Mouse (Mus musculus) limb, embryonic 15.5 days (tissue): ENCODE results near the gene Ptch2. TPM values are rescaled to one million over a fixed set of nuclear protein-coding genes. Genes with fewer than 3 reads are reported as not detected.
A peak's percentile ranks its signal among the peaks of the same experiment; 100 is the strongest.

Source experiments
- ATAC-seq: fragments of 200-750 bp; cut with Nextera tagmentation; 2 replicates; pipeline ENCODE4 v1.8.0; 2017; ENCODE audit warnings: low read depth, moderate TSS enrichment; ENCODE audit not compliant: insufficient number of reproducible peaks, low FRiP score, low TSS enrichment
- H3K27ac ChIP-seq: fragments of 300-500 bp; sonication (generic); 2 replicates; pipeline ENCODE4 v1.5.1; 2015; ENCODE audit warnings: moderate library complexity, mild to moderate bottlenecking, inconsistent platforms
- H3K27me3 ChIP-seq: fragments of 300-500 bp; sonication (generic); 2 replicates; pipeline ENCODE4 v1.6.1; 2015; ENCODE audit warnings: inconsistent platforms
- H3K36me3 ChIP-seq: fragments of 300-500 bp; sonication (generic); 2 replicates; pipeline ENCODE4 v1.6.1; 2015; ENCODE audit warnings: inconsistent platforms
- H3K4me1 ChIP-seq: fragments of 300-500 bp; sonication (generic); 2 replicates; pipeline ENCODE4 v1.6.1; 2015; ENCODE audit warnings: inconsistent platforms
- H3K4me2 ChIP-seq: fragments of 300-500 bp; sonication (generic); 2 replicates; pipeline ENCODE4 v1.6.1; 2015; ENCODE audit warnings: mild to moderate bottlenecking, inconsistent platforms
- H3K4me3 ChIP-seq: fragments of 300-500 bp; sonication (generic); 2 replicates; pipeline ENCODE4 v1.5.1; 2015; ENCODE audit warnings: mild to moderate bottlenecking, inconsistent platforms
- H3K9ac ChIP-seq: fragments of 300-500 bp; sonication (generic); 2 replicates; pipeline ENCODE4 v1.6.1; 2015; ENCODE audit warnings: inconsistent platforms
- H3K9me3 ChIP-seq: fragments of 300-500 bp; sonication (generic); 2 replicates; pipeline ENCODE4 v1.6.1; 2016; ENCODE audit warnings: inconsistent platforms
- WGBS: fragments of 180-500 bp; shearing (Covaris S2); methylation state at CpG from one replicate; pipeline ENCODE4 v1.1.7; 2015; 5-methylcytosine and 5-hydroxymethylcytosine counted together
- polyA plus RNA-seq: library from polyadenylated mRNA; unstranded; fragments of >200 nt; fragmentation: Nextera tagmentation; extraction: Ambion mirVana; gene quantifications from 2 replicates; pipeline ENCODE4 v1.2.1, GENCODE M21; 2015

The Ptch2 gene
- polyA plus RNA-seq, 1 experiment from 2014 or later: 13.7 TPM

- H3K9me3 ChIP-seq: no peaks in the 10 kb centered on the region
- ATAC-seq: no peak
- H3K9ac ChIP-seq: no peak overlapping the region
- 76% methylated on average over 7 of the region's 9 CpGs for WGBS
- peaks cover 45% of the 10 kb centered on the region for H3K4me1 ChIP-seq
- H3K4me2 ChIP-seq: no peak overlapping the region
- H3K36me3 ChIP-seq: peaks cover 8% of the 10 kb centered on the region
- H3K27me3 ChIP-seq: no peaks in the 10 kb centered on the region
- H3K4me3 ChIP-seq: no peak overlapping the region
- no peak overlapping the region for H3K27ac ChIP-seq
These were observed 27.8 kb downstream of the Ptch2 start for GRCm38 (mm10) chr4:117123546-117124217.

DNA sequence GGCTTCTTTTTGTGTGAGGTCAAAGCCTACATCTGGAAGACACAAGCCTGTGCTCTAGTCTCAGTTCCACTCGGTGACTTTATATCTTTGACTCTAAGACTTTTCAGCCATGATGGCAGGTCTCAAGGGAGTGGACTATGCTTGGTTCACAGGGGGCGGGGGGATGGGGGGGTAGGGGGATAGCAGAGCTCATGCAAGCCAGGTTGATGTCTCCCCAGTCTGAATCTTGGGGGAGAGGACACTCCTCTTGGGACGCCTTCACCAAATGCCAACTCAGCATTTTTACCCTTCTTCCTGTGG lies 28.3 kb downstream of the Ptch2 start:
- ATAC-seq: no peak
- no peaks in the 10 kb centered on the region for H3K27me3 ChIP-seq
- H3K4me1 ChIP-seq: peaks cover 45% of the 10 kb centered on the region
- H3K4me2 ChIP-seq: no peak overlapping the region
- H3K4me3 ChIP-seq: no peak overlapping the region
- H3K9ac ChIP-seq: no peak overlapping the region
- H3K36me3 ChIP-seq: peaks cover 13% of the 10 kb centered on the region
- WGBS: 88% methylated on average over 3 of the region's 3 CpGs
- H3K9me3 ChIP-seq: no peaks in the 10 kb centered on the region
- H3K27ac ChIP-seq: peak overlapping the region; percentile 92; the same call in 1 of the 2 replicates

DNA sequence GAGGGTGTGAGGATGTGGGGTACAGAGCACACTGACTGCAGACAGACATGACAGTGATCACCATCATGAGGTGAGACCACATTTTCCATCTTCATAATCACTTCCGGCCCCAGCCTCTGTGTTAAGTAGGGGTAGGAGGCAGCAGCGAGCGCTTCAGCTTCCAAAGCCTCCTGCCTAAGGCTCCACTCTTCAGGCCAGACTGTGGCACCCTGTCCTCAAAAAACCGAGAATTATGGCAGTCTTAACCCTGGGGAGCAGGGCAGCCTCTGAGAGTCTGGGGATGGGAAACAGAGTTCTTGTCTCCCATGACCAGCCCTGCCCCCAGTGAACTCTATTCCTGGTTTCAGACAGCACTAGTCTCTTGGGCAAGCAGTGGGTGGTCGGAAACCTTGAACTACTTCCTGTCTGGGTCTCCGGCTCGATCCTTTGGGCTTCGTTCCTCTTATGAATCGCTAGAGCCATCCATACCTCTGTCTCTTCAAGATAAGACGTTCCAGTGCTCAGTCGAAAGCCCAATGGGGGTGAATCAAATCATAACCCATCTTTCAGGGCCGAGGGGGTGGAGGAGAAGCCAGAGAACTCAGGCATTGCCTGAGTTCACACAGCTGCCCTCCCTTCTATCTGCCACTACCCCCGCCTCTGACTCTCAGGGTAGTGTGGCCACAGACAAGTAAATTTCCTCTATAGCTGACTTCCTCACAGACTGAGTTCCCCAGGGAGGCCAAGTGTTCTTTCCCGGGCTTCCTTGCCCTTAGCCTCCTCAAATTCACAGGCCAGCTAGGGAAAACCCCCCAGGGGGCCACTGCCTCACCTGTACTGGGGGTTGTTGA lies 28.9 kb downstream of the Ptch2 start:
- H3K4me3 ChIP-seq: peak overlapping the region; percentile 4; the same call in 1 of the 2 replicates
- no peak overlapping the region for H3K9ac ChIP-seq
- H3K36me3 ChIP-seq: peaks cover 16% of the 10 kb centered on the region
- H3K4me1 ChIP-seq: peaks cover 43% of the 10 kb centered on the region
- no peaks in the 10 kb centered on the region for H3K27me3 ChIP-seq
- H3K27ac ChIP-seq: peak overlapping the region; percentile 92
- no peak for ATAC-seq
- 57% methylated on average over 14 of the region's 14 CpGs for WGBS
- peak overlapping the region; percentile 22; the same call in 1 of the 2 replicates for H3K4me2 ChIP-seq
- no peaks in the 10 kb centered on the region for H3K9me3 ChIP-seq

DNA sequence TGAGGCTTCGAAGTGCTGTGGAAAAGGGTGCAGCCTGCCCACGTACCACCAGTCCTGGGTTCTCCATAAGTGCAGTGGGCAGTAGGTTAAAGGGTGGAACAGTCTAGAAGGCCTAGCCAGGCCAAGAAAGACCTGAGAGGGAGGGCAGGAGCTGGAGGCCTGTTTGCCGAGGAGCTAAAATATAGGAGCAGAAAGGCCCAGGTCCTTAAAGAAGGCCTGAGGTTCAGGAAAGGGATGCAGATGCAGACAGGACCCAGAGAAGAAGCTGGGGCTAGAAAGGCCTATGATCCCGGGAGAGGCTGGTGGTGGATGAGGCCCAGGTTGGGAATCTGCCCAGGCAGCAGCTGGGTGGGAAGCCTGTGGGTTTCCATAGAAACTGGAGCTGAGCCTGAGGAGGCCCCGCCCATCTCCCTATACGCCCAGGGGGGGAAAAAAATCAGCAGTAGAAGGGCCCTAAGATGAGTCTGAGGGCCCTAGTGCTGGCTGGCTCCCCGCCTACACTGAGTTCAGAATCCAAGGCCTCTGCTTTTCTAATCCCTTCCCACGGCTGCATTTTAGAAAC lies 29.6 kb downstream of the Ptch2 start, which contains the start of gene Btbd19:
Gene Btbd19, minus strand, starts transcription at position 378 of the 562 bp plus-strand sequence.
- no peaks in the 10 kb centered on the region for H3K9me3 ChIP-seq
- H3K27ac ChIP-seq: peak within 1 kb of the TSS; percentile 92
- no peak within 1 kb of the TSS for H3K9ac ChIP-seq
- peaks cover 23% of the 10 kb centered on the region for H3K36me3 ChIP-seq
- H3K27me3 ChIP-seq: no peaks in the 10 kb centered on the region
- H3K4me3 ChIP-seq: peak within 1 kb of the TSS; percentile 4; the same call in 1 of the 2 replicates
- 22% methylated on average over 8 of the region's 8 CpGs for WGBS
- peak; percentile 60 for ATAC-seq
- peak within 1 kb of the TSS; percentile 22; the same call in 1 of the 2 replicates for H3K4me2 ChIP-seq
- peaks cover 40% of the 10 kb centered on the region for H3K4me1 ChIP-seq

GRCm38 (mm10) chr4:117125910-117126674 lies 30.2 kb downstream of the Ptch2 start:
- Histone ChIP-seq H3K9ac (no peak overlapping the region), H3K27me3 (no peaks in the 10 kb centered on the region), H3K9me3 (no peaks in the 10 kb centered on the region), H3K27ac (peak overlapping the region; percentile 92), H3K36me3 (peaks cover 26% of the 10 kb centered on the region), H3K4me3 (no peak overlapping the region), H3K4me2 (peak overlapping the region; percentile 7; the same call in 1 of the 2 replicates), H3K4me1 (peaks cover 39% of the 10 kb centered on the region)
- ATAC-seq: peak; percentile 64
- WGBS: 32% methylated on average over 15 of the region's 15 CpGs

DNA sequence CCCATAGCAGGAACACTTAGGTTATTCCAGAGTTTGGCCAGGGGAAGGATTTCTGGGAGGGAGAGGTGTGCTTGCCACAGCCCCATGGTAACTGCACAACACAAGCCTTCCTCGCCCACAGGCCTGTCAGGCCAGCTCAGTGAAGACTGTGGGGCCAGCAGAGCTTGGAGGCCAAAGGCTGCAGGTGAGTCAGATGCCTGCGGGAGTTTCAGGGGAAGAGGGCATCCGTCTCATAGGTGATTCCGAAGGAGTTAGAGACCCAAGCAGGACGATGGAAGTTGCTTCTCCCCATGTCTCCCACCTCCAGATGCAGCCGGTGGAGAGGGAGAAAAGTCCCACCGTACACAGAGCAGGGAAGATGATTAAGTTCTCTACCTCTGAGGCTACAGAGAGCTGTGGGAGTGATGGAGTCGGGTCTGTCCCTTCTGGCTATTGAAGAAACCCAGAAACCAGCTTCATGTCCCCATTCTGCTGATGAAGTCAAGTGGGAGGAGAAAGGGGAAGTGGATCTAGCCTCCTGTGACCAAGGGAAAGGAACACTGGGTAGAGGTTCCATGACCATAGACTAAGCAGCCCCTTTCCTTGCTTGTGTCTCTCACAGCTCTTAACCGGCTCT lies 30.9 kb downstream of the Ptch2 start, which contains the start of gene Tctex1d4:
Gene Tctex1d4, plus strand, starts transcription at position 120 of the 616 bp plus-strand sequence.
- peaks cover 35% of the 10 kb centered on the region for H3K4me1 ChIP-seq
- no peaks in the 10 kb centered on the region for H3K9me3 ChIP-seq
- no peak within 1 kb of the TSS for H3K4me3 ChIP-seq
- H3K27ac ChIP-seq: peak within 1 kb of the TSS; percentile 92
- WGBS: 83% methylated on average over 9 of the region's 9 CpGs
- no peak within 1 kb of the TSS for H3K9ac ChIP-seq
- peaks cover 3% of the 10 kb centered on the region for H3K27me3 ChIP-seq
- no peak for ATAC-seq
- peaks cover 26% of the 10 kb centered on the region for H3K36me3 ChIP-seq
- peak within 1 kb of the TSS; percentile 7; the same call in 1 of the 2 replicates for H3K4me2 ChIP-seq

DNA sequence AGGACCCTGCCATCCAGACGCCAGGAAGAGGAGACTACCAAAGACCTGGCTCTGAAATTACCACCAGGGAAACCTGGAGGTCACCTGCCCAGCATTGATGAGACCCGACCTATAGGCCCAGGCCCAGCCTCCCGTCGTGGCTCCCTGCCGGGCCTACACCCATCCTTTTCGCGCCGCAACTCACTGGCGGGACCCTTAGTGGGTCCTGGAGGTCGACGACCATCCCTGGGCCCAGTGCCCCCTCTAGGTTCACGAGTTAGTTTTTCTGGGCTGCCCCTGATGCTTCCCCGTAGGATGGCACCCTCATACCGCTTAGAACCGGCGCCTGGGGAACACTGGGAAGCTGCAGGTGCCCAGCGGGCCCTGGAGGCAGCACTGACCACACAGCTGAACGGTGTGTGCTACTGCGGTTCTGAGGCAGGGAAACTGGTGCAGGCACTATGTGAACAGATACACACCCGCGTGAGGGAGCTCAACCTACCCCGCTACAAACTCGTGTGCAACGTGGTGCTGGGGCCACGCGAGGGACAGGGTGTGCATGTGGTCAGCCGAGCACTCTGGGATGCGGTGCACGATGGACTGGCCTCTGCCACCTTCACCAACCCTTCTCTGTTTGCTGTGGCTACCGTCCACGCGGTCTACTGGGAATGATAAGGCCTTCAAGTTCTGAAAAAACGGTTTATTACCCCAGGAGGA lies 32.3 kb downstream of the Ptch2 start:
- WGBS: 88% methylated on average over 33 of the region's 33 CpGs
- H3K27ac ChIP-seq: no peak overlapping the region

DNA sequence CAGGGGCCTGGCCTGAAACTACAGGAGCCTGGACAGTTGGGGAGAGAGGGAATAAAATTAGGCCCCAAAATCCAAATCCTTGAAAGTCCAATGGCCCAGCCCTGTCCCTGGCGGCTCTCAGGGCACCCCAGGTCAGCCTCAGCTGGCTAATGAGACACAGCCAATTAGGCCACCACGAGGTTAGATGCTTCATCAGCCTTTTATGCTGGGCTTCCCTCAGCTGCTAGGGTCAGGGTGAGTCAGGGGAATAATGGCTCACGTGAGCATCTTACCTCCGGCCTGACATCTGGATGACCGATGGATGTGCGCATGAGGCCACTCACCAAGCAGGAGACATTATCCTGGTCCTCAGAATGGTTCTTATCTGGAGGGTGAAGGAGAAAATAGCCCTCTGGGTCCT lies 34.9 kb downstream of the Ptch2 start:
- H3K27me3 ChIP-seq: peaks cover 18% of the 10 kb centered on the region
- no peak overlapping the region for H3K9ac ChIP-seq
- WGBS: 72% methylated on average over 6 of the region's 6 CpGs
- H3K27ac ChIP-seq: no peak overlapping the region
- H3K4me2 ChIP-seq: no peak overlapping the region
- peaks cover 26% of the 10 kb centered on the region for H3K36me3 ChIP-seq
- no peaks in the 10 kb centered on the region for H3K9me3 ChIP-seq
- peaks cover 27% of the 10 kb centered on the region for H3K4me1 ChIP-seq
- H3K4me3 ChIP-seq: no peak overlapping the region
- ATAC-seq: no peak

More for the DNA sequence above, 32.3 kb downstream of the Ptch2 start:
- H3K9me3 ChIP-seq: no peaks in the 10 kb centered on the region
- H3K36me3 ChIP-seq: peaks cover 26% of the 10 kb centered on the region
- no peak for ATAC-seq
- H3K27me3 ChIP-seq: peaks cover 17% of the 10 kb centered on the region
- H3K4me1 ChIP-seq: peaks cover 40% of the 10 kb centered on the region
- H3K4me3 ChIP-seq: no peak overlapping the region
- H3K4me2 ChIP-seq: no peak overlapping the region
- H3K9ac ChIP-seq: no peak overlapping the region

GRCm38 (mm10) chr4:117131198-117131597 lies 35.3 kb downstream of the Ptch2 start:
- H3K4me2 ChIP-seq: no peak overlapping the region
- no peaks in the 10 kb centered on the region for H3K9me3 ChIP-seq
- no peak overlapping the region for H3K9ac ChIP-seq
- H3K36me3 ChIP-seq: peaks cover 26% of the 10 kb centered on the region
- peaks cover 18% of the 10 kb centered on the region for H3K27me3 ChIP-seq
- H3K4me1 ChIP-seq: peaks cover 23% of the 10 kb centered on the region
- H3K4me3 ChIP-seq: no peak overlapping the region
- 75% methylated on average over 6 of the region's 6 CpGs for WGBS
- no peak overlapping the region for H3K27ac ChIP-seq
- no peak for ATAC-seq

DNA sequence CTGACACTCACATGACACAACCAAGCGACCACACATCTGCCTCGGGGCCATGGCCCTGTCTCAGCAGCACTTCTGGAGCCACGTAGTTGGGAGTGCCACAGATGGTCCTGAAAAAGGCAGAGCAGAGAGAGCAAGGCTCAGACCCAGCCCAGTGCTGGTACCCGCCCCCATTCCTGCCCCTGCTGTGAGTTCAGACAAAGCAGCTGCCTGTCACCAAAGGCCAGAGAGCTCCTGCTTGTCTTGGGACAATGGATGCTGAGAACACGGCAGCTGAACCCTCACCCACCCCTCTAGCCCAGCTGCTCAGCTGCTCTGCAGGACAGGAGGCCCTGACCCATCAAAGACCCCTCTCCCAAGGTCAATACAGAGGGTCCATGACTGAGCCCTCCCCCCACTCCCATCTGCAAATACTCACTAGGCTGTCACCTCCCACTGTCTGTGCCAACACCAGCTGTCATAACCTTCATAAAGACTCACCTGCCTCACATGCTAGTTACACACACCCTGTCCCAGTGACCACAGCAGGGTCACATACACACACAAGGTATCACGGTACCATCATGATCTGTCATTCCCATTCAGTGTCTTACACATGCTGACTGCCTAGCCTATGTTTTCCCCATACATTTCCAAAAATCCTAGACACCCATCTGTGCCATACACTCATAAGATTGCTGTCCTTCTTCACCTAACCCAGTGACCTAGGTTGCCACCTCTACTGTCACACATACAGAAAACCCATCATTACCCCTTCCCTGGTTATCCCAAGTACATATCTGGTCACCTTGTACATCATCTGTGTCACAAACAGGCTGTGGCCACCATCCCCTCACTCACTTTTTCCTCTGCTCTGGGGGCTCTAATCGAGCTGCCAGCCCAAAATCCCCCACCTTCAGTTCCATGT lies 36.3 kb downstream of the Ptch2 start:
- H3K27ac ChIP-seq: no peak overlapping the region
- H3K4me3 ChIP-seq: peak overlapping the region; percentile 81
- H3K4me2 ChIP-seq: peak overlapping the region; percentile 91; the same call in 1 of the 2 replicates
- ATAC-seq: no peak
- H3K27me3 ChIP-seq: peaks cover 18% of the 10 kb centered on the region
- H3K9me3 ChIP-seq: no peaks in the 10 kb centered on the region
- 37% methylated on average over 7 of the region's 7 CpGs for WGBS
- no peak overlapping the region for H3K9ac ChIP-seq
- peaks cover 26% of the 10 kb centered on the region for H3K36me3 ChIP-seq
- H3K4me1 ChIP-seq: peaks cover 16% of the 10 kb centered on the region
